Mouse (Mus musculus) telencephalon, adult 2 months (tissue): ENCODE data around the gene C1rl.
"Not testable (repeated sequence)": the region's sequence is repeated elsewhere in the genome, so short reads cannot be mapped to it uniquely, and the experiment has no call there.

ENCODE experiments used
- DNase-seq: peaks from one replicate; pipeline ENCODE4 v3.0.0-alpha.2; 2011; ENCODE audit warnings: low read depth, low spot score

C1rl gene

DNA sequence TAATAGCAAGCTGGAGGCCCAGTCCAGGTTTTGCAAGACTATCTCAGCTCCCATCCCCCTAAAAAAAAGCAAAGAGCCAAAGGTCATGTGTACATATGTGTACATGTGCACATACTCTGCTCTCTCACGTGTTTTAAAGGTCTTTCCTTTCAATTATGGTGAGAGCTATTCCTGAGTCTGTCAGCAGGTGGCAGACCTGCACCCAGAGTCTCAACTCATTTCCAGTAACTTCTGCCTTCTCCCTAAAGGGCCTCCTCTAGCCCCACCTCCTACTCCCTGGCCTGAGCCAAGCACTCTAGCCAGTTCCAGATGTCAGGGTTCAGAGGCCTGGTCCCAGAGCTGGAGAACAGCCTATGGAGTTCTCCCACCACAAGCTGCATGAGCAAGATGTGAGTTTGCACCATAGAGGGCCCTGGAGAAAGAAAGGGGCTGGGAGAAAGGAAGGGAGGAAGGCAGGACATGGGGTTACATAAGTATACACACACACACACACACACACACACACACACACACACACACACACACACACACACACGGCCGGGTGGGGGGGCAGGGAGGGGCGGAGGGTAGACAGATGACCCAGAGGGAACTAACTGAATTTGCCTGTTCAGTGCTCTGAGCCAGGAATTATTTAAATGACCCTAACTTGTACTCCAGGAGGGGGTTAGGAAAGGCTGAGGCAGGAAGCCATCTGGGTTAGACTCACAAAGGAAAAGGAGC, at the start of gene C1rl:
Gene C1rl (plus strand): TSS at position 272 of the 720 bp plus-strand sequence.
- peak; percentile 16 for DNase-seq

DNA sequence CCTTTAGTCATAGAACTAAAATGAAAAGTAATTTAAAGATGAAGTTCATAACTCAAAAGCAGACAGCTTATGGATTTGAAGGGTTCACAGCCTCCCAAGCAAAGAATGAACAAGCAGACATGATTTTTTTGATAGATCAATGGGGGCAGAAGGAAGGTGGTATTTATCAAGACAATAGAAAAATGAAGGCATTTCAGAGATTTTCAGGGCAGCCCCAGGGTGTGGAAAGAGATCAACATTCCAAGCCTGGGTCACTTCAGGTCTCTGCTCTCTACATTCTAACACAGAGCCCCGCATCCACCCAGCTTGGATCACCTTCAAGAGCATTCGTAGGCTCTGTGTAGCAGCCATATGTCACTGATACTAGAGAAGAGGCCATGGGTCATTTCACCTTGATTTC, 49.6 kb upstream of the C1rl start:
- no peak for DNase-seq

DNA sequence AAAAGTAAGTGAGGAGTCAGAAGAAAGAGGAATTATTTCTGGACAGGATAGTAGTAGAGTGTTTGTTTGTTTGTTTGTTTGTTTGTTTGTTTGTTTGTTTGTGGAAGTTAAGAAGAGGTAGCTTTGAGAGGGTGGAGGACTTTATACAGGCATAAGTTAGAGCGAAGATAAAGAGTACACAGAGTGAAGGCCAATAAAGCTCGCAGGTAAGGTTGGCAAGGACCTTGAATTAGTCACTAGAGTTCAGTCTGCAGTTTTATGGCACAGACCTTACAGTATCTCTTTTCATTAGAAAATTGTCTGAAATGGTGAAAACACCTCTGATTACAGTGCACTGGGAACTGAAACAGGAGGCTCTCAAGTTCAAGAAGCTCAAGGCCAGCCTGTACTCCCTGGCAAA, 46.9 kb upstream of the C1rl start:
- no peak for DNase-seq

DNA sequence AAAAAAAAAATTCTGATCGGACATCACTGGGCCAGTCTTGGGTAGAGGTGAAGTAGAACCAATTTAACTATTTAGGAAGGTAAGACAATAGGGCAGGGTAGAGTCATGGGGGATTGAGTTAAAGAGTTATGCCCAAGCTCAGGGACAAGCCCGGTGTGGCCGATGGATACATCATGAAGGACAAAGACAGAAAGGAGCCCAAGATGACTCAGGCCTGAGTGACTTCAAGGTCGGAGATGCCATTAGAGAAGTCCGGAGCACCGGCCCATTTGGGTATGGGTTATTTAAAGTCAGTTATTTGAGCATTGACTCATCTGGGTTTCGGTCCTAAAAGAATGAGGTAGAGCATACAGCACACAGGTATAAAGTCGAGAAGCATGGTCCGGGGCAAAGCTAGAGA, 46.5 kb upstream of the C1rl start:
- DNase-seq, result no peak

DNA sequence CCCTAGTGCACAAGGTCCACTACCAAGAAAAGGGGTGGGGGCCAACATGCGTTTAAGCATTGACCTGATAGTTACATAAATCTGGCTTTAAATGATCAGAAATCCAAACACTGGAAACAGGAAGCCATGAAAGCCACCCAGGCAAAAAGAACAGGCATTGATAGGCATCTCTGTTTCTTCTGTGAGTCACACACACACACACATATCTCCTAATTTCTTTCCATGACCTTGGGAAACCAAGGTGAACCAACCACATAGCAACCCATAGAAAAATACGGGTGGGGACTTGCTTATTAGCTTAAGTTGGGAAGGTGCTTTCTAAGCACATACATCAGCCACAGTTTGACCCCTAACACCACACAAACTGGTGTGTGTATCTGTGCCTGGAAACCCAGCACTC, 45.6 kb upstream of the C1rl start:
- DNase-seq, result no peak

DNA sequence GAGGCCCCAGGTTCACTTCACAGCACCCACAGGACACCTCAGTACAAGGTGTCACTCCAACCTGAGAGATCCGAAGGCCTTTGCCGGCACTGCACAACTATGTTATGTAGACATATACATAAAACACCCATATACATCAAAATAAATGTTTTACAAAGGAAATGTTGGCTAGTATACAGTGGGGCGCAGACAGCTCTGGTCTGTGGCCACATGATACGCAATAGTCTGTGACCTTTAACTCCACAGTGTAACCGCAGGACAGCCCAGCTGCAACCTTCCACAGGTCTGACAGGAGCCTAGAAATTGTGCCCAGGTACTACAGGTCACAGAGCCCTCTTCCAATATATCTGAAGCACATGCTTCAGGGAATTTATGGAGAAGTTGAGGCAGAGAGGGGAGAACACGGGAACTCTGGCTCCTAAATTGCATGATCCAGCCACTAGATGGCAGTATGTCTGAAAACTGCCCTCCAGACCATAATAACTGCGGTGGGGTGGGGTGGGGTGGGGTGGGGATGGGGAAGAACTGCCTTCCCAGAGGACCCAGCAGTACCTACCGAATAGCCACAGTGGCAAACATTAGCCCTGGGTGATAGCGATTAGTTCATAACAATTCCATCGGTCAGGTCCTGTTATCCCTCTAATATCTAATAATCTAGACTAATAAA, 44.6 kb upstream of the C1rl start:
- DNase-seq, result no peak

DNA sequence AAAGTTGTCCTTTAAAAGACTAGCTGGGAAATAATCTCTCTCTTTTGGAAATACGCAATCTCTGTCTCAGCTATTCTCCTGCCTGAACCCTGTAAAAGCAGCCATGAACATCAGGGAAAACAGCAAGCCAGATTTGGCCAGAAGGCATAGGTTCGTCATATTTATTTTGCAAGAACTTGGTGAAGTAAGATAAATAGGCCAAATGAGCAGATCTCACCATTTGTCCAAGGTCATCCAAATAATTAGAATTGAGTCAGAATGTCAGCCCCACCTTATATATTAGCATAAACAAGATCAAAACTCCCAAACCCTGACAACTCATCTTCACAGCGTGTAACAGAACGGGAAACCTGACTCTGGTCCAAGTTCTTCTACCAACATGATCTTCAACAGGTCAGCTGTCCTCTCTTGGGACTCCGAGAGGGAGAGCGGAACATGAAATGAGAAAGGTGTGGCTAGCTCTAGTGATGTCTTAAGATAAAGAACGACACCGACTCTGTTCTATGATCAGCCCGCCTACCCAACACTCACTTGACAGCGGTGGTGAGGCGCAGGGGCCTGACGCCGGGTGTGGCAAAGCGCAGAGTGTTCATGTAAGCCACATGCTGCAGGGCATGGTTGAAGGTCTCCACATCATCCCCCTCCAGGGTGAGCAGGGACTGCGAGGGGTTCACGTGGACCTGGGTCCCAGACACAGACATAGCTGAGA, 43.8 kb upstream of the C1rl start:
- DNase-seq, result no peak

DNA sequence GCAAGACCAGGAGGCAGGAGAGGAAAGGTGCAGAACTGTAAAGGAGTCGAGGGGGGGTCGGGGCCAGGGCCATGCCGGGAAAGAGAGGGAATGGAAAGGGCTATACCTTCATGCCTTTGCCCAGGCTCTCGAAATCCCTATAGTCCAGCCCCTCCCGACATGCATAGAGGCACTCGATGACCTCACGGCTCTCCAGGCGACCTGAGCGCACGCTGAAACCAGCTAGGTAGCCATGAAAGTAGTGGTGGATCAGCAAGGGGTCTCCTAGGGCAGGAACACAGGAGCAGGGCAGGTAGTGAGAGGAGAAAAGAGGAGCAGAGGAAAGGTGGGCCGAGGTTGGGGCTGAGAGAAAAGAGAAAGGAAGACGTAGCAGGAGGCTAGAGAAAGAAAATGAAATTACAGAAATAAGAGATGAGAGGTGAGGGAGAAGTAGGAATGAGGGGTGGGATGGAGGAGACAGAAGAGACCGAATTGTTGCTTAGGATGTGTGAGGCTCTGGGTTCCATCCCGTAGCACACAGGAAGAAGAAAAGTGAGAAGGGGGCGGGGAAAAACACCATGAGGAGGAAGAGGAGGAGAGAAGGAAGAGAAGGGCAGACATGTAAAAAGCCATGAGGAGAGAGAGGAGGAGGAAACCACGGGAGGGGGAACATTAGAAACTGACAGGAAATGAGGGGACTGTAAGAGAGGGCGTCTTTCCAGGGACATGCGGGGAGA, 43.1 kb upstream of the C1rl start:
- DNase-seq, result no peak

DNA sequence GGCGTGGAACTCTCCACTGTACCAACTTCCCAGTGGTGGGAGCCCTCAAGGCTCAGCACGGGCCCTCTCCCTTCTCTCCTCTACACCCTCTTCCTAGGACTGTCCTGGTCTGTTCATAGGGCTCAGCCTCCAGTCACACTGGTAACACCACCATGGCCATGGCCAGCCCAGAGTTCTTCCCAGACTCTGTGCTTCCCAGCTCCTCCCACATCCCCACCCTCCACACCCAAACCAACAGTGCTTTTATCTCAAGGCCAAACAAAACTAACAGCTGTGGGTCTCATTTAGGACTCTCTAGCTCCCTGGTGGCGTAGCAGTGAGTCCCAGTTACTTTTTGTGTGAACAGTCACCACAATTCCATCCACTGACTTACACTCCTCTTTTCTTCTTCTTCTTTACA, 40.9 kb upstream of the C1rl start:
- no peak for DNase-seq

DNA sequence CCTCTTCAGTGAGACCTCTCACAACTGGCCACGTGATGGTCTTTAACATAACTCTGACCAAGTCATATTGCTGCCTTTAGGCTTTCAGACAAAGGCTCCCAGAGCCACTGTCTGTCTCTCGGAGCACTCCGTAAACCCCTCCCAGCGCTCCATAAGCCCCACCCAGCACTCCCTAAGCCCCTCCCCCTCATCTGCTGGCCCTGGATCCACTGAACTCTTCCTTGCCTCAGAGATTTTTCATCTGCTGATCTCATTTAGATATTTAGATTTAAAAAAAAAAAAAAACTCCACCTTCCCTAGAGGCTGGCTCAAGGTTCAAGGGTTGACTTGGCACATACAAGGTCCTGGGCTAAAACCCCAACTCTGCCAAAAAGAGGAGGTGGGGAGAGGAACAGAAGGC, 39.2 kb upstream of the C1rl start:
- no peak for DNase-seq

DNA sequence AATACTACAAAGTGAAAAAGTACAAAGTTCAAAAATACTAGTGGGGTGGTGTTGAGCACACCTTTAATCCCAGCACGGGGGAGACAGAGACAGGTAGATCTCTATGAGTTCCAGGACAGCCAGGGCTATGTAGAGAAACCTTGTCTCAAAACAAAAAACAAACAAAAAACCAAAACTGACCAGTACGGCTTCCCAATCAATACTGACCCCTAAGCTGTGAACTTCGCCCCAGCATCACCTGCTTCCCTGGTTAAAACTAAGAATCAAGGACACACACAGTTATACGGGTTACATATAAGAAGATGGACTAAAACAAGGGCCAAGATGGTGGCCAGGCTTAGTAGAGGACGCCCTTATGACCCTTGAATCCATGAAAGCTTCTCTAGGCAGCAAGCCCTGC, 36.7 kb upstream of the C1rl start:
- no peak for DNase-seq

DNA sequence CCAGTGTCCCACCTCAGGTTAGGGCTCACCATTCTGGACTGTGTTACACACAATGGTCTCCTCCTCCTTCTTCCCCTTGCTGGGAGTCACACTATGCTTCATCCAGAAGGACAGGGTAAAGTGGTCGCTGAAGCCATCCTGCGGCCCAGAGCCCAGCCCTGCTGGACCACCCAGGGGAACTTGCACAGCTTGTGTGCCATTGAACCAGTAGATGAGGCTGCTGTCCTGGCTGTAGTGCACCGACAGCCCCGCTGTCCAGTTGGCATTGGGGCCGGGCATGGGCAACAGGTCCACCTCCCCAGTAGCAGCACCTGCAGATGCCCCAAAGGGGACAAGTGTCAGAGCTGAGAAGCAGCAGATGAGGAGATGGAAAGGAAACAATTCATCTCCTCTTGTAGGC, 35.1 kb upstream of the C1rl start:
- DNase-seq, result no peak

DNA sequence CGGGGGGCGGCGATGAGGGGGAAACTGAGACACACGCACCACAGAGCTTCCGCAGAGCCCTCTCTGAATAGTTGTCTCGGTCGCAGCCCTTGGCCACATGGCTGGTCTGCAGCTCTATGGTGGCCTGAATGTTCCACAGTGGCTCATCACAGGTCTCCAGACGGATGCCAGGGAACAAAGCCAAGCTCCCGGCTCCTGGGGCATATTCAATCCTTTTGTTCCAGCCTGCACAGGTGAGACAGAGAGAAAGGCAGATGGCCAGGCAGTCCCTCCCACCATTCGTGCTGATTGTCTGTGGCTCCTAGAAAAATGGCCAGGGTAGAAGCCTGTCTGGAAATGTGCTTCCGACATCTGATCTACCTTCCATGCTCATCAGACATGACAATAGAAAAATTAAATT, 34.4 kb upstream of the C1rl start:
- DNase-seq, result no peak

DNA sequence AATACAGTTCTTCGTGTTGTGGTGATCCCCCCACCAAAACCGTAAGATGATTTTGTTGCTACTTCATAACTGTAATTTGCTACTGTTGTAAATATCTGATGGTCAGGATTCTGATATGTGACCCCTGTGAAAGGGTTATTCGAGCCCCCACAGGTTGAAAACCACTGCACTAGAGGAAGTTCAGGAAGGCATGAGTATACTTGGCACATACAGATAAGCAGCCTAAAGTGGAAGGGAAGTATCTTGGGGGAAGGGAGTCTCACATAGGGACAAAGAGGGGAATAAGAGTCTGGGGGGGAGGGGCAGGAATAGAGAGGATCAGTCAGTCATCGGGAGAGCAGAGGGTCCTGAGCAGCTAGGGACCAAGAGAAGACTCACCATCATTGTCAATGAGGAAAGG, 33.5 kb upstream of the C1rl start:
- DNase-seq, result no peak

DNA sequence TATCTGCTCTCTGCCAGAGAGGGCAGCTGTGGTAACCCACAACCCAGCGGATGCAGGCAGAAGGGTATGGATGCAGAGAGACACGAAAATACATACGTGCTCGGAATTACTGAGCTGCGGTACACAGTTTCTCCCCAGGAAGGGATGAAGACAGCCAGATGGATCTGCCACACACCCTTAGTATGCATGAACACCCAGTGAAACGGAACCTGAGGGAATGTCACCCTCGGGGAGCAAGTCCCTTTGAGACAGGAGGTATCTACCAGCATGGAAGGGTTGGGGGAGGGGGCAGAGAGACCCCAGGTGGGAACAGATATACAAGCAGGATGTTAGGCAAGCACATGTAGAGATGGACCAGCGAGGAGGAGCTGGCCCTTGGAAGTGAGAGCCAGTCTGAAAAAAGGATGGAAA, 29.0 kb upstream of the C1rl start:
- peak; percentile 21 for DNase-seq

DNA sequence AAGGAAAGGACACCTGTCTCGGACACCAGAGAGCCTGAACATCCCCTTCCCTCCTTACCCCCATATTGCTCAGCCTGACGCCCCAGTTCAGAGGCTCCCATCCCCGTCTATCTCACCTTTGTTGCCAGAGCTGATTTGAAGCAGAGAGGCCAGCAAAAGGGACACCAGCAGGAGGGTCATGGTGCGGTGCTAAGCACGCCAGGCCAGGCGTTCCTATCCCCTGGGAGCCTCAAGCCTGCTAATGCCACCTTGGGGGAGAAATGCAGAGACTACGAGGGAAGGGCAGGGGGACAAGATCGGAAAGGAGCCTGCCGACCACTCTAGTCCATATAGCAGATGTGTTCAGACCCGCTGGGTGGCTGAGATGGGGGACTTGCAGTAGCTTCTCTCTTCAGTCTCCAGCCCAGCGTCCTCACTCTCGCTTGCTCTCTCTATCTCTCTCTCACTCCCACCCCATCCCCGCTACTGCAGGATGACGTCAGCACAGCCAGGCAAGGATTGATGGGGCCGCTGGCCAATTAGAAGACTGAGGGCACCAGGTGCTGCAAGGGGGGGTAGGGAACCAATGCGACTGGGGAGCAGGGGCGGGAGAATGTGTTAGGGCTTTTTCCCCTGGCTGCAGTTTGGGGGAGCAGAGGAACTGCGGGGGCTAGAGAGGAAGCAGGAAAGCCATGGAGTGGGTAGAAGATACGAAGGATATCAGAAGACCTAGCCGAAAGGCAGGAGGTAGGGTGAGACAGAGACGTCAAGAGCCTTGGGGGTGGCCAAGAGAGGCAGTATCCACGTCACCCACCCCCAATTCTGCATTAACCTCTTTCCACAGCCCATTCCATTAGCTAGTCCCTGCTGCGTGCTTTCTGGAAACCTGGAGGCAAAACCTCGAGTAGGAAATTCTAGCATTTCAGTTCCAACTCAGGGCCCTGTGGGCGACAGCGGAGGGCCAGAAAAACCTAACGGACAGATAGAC, 28.3 kb upstream of the C1rl start, which contains the start of gene Clstn3:
Gene Clstn3 (minus strand): TSS at position 490 of the 967 bp plus-strand sequence.
- peak; percentile 97 for DNase-seq

DNA sequence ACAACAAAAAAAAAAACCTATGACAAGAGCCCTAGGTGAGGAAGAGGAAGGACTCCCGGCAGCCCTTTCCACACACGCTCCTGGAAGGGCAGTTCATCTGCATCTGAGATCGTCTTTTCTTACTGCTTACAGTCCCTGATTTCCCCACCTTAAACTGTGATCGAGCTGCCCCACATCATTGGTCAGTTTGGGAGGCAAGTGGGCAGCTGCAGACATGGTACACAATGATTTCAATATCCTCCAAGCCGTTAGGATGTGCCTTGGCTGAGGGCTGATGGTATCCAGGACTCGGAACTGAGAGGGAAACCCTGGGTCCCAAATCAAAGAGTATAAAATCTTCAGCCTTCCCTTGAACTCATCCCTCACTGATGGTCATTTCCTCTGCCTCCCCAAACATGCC, 27.6 kb upstream of the C1rl start:
- DNase-seq, result no peak

DNA sequence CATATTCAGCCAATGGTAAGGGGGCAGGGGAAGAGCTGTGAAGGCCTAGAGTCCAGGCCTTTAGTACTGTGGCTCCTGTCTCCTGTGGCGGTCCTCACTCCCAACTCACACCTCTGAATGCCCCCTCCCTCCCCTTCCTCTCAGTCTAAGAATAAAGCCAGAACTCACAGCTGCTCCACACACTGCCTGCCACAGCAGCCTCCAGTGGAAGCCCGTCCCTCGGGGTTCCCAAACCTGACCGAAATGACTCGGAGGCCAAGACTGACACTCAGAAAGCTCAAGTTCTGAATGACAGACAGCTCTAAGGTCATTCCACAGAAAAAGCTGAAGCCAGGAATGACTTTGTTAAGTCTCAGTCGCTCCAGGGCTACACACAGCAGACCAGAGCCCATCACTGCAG, 27.2 kb upstream of the C1rl start:
- no peak for DNase-seq

DNA sequence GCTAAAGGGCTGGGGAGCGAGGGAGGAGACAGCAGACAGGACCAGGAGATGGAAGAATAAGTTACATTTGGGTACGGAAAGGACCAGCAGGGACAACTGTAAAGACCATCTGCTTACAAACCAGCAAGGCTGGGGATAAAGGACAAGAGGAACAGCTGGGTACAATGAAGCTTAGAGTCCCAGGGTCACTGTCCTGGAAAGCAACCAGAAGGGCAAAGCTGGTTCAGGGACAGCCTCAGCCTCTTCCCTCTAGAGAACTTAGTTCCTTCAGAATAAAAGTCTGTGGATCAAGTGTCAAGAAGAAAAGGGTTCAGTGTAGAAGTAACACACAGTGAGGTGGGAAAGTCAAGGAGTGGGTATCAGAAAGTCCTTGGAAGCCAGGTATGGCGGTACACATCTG, 21.8 kb upstream of the C1rl start:
- no peak for DNase-seq

DNA sequence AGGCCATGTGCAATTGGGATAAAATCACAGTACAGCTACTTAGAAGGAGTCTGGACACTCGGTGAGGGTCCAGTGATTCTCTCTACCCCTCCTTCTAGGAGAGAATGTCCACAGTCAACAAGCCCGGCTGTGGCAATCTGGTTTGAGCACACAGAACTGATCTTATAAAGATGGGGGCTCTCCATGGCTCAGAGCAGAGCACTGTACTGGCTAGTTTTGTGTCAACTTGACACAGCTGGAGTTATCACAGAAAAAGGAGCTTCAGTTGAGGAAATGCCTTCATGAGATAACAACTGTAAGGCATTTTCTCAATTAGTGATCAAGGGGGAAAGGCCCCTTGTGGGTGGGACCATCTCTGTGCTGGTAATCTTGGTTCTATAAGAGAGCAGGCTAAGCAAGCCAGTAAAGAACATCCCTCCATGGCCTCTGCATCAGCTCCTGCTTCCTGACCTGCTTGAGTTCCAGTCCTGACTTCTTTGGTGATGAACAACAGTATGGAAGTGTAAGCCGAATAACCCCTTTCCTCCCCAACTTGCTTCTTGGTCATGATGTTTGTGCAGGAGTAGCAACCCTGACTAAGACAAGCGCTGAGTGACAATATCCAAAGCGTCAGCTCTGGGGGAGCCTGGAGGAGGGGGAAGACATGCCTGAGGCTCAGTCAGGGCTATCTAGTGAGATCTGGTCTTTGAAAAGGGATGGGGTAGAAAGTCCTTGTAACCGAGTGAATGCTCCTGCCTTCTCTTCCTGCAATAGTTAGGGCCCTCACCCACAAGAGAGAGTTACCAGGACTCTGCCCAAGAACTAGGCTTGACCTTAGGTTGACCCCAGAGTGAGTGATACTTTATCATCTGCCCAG, 20.9 kb upstream of the C1rl start:
- DNase-seq, result not testable (repeated sequence)
